Mouse (Mus musculus) hindbrain, embryonic 11.5 days (tissue): ENCODE results near the gene Tap2. TPM values are rescaled to one million over a fixed set of nuclear protein-coding genes. Genes with fewer than 3 reads are reported as not detected.
A peak's percentile ranks its signal among the peaks of the same experiment; 100 is the strongest.

Source experiments
- ATAC-seq: fragments of 200-750 bp; cut with Nextera tagmentation; 2 replicates; pipeline ENCODE4 v1.8.0; 2017; ENCODE audit warnings: mild to moderate bottlenecking, moderate TSS enrichment, moderate library complexity; ENCODE audit not compliant: low FRiP score
- DNase-seq: peaks from one replicate; pipeline ENCODE4 v3.0.0-alpha.2; 2015; ENCODE audit warnings: low spot score
- H3K27ac ChIP-seq: fragments of 300-500 bp; sonication (generic); 2 replicates; pipeline ENCODE4 v1.5.1; 2014; ENCODE audit warnings: mild to moderate bottlenecking, low read depth, low read length
- H3K27me3 ChIP-seq: fragments of 300-500 bp; sonication (generic); 2 replicates; pipeline ENCODE4 v1.6.1; 2014; ENCODE audit warnings: mild to moderate bottlenecking, low read length, moderate library complexity, mixed read lengths; ENCODE audit not compliant: control insufficient read depth, insufficient read depth
- H3K36me3 ChIP-seq: fragments of 300-500 bp; sonication (generic); 2 replicates; pipeline ENCODE4 v1.6.1; 2014; ENCODE audit warnings: mild to moderate bottlenecking, low read length, moderate library complexity, mixed read lengths; ENCODE audit not compliant: control insufficient read depth, insufficient read depth
- H3K4me1 ChIP-seq: fragments of 300-500 bp; sonication (generic); replicated peaks from 2 replicates; pipeline ENCODE4 v1.6.1; 2014; ENCODE audit warnings: low read length, mixed read lengths; ENCODE audit not compliant: control insufficient read depth, insufficient read depth
- H3K4me2 ChIP-seq: fragments of 300-500 bp; sonication (generic); replicated peaks from 2 replicates; pipeline ENCODE4 v1.6.1; 2014; ENCODE audit warnings: mild to moderate bottlenecking, low read depth, low read length
- H3K4me3 ChIP-seq: fragments of 300-500 bp; sonication (generic); 2 replicates; pipeline ENCODE4 v1.5.1; 2014; ENCODE audit warnings: low read depth, low read length
- H3K9ac ChIP-seq: fragments of 300-500 bp; sonication (generic); 2 replicates; pipeline ENCODE4 v1.6.1; 2014; ENCODE audit warnings: low read depth, low read length
- H3K9me3 ChIP-seq: fragments of 300-500 bp; sonication (generic); 2 replicates; pipeline ENCODE4 v1.6.1; 2016; ENCODE audit warnings: low read length; ENCODE audit not compliant: control insufficient read depth
- WGBS: fragments of 180-500 bp; shearing (Covaris S2); extraction: QIAGEN DNeasy Blood & Tissue Kit; methylation state at CpG from one replicate; pipeline ENCODE4 v1.1.7; 2014; 5-methylcytosine and 5-hydroxymethylcytosine counted together
- polyA plus RNA-seq: library from polyadenylated mRNA; unstranded; fragments of >200 nt; fragmentation: Nextera tagmentation; extraction: Ambion mirVana; gene quantifications from 2 replicates; pipeline ENCODE4 v1.2.1, GENCODE M21; 2014

The Tap2 gene
- polyA plus RNA-seq, 1 experiment from 2014 or later, result 0.19 TPM

DNA sequence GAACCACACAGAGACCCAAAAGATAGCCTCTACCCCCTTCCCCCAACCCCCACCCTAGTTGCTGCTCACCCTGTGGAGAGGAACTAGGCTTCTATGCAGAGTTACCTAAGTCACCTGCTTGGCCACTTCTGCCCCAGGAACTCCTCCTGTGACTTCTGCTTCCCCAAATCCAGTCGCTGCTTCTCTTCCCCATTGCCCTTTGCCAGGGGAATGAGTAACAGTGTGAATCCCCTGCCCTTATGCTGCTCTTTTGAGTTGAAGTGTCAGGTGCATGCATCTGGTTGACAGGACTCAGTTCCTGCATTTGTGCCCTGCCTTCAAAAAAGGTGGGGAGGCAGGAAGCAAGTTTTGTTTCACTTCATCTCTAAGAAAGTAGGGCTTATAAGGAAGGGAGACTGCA lies 29.3 kb upstream of the Tap2 start:
- Histone ChIP-seq H3K4me1 (no peaks in the 10 kb centered on the region), H3K27me3 (no peaks in the 10 kb centered on the region), H3K27ac (no peak overlapping the region), H3K9me3 (peaks cover 5% of the 10 kb centered on the region; the same call in 1 of the 2 replicates), H3K4me2 (no peak overlapping the region), H3K36me3 (no peaks in the 10 kb centered on the region), H3K4me3 (no peak overlapping the region), H3K9ac (no peak overlapping the region)
- ATAC-seq (no peak), DNase-seq (no peak)
- WGBS, result 79% methylated on average over 1 of the region's 1 CpGs

DNA sequence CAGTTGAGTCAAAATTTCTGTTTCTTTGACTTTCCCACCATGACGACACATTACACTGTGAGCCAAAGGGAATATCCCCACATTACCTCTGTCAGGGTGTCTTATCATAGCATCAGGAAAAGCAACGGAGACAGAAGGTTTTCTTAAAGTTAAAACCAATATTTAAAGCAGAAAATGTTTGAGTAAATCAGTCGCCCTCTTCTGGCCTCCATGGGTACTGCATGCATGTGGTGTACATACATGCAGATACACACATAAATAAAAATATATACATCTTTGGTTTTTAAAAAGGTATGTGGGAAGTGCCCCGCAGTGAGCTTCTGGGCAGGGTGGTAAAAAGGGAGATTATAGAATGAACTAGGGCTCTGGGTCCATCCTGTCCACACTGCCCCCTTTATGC lies 26.1 kb upstream of the Tap2 start:
- ATAC-seq (no peak), DNase-seq (peak; percentile 21)
- no peak overlapping the region for H3K27ac ChIP-seq
- 67% methylated on average over 4 of the region's 4 CpGs for WGBS
- no peaks in the 10 kb centered on the region; the same call in 1 of the 2 replicates for H3K27me3 ChIP-seq
- no peak overlapping the region for H3K4me3 ChIP-seq
- H3K4me1 ChIP-seq, result no peaks in the 10 kb centered on the region
- no peak overlapping the region for H3K4me2 ChIP-seq
- no peaks in the 10 kb centered on the region for H3K36me3 ChIP-seq
- peaks cover 5% of the 10 kb centered on the region; the same call in 1 of the 2 replicates for H3K9me3 ChIP-seq
- no peak overlapping the region for H3K9ac ChIP-seq

DNA sequence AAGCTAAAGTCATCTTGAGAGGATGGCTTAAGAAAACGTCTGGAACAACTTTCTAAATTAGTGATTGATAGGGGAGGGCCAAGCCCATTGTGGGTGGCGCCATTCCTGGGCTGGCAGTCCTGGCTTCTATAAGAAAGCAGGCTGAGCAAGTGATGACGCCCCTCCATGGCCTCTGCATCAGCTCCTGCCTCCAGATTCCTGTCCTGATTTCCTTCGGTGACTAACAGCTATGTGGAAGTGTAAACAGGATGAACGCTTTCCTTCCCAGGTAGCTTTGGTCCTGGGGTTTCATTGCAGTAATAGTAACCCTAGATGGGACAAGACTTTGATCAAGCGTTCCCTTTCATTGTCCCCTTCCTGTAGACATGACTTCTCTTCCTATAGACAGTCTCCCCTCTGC lies 24.3 kb upstream of the Tap2 start:
- no peak overlapping the region for H3K4me3 ChIP-seq
- ATAC-seq (no peak), DNase-seq (no peak)
- H3K4me2 ChIP-seq, result no peak overlapping the region
- WGBS, result 65% methylated on average over 6 of the region's 6 CpGs
- H3K9me3 ChIP-seq, result peaks cover 5% of the 10 kb centered on the region; the same call in 1 of the 2 replicates
- peaks cover 1% of the 10 kb centered on the region for H3K27me3 ChIP-seq
- no peak overlapping the region for H3K27ac ChIP-seq
- no peak overlapping the region for H3K9ac ChIP-seq
- no peaks in the 10 kb centered on the region for H3K4me1 ChIP-seq
- no peaks in the 10 kb centered on the region for H3K36me3 ChIP-seq

DNA sequence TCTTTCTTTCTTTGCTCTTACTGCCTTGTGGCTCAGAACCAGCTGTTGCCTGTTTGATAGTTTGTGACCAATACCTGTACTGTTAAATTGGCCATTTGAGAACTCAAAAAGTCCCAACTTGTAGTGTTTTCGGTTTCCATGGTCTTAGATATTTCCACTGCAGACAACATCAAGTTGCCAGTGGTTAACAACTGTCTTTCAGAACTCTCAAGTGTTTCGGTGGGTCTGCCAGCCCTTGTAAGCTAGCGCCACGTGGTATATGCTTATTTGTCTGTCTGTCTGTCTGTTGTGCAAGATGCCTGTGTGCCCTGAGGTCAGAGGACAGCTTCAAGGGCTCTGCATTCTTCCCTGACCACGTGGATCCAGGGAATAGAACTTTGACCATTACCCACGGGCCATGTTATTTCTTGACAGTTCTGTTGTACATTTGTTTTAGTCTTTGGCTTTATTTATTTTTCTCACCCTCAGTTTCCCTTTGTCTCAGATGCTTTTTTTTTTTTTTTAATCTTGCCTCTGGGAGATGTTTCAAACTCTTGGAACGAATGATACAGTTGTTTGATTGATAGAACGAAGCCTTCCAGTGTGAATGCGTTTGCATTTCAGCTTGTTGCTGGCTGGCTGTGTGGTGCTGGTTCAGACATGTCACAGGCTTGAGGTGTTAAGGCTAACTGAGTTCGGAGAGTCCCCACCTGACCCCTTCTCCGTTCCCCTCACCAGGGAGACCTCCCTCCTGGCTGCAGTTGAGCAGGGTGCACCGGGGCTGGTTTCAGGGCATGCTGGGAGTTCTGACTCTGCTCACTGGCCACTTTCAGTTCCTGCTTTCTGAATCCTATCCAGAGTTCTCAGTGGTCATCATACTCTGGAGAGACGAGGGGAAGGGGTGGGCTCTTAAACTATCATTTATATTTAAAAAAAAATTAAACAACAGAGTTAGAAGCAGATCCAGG lies 23.1 kb upstream of the Tap2 start:
- ATAC-seq (no peak), DNase-seq (no peak)
- Histone ChIP-seq H3K4me2 (no peak overlapping the region), H3K4me1 (no peaks in the 10 kb centered on the region), H3K27me3 (peaks cover 6% of the 10 kb centered on the region), H3K27ac (no peak overlapping the region), H3K9me3 (peaks cover 5% of the 10 kb centered on the region; the same call in 1 of the 2 replicates), H3K36me3 (no peaks in the 10 kb centered on the region), H3K4me3 (no peak overlapping the region), H3K9ac (no peak overlapping the region)
- WGBS, result 71% methylated on average over 13 of the region's 13 CpGs

DNA sequence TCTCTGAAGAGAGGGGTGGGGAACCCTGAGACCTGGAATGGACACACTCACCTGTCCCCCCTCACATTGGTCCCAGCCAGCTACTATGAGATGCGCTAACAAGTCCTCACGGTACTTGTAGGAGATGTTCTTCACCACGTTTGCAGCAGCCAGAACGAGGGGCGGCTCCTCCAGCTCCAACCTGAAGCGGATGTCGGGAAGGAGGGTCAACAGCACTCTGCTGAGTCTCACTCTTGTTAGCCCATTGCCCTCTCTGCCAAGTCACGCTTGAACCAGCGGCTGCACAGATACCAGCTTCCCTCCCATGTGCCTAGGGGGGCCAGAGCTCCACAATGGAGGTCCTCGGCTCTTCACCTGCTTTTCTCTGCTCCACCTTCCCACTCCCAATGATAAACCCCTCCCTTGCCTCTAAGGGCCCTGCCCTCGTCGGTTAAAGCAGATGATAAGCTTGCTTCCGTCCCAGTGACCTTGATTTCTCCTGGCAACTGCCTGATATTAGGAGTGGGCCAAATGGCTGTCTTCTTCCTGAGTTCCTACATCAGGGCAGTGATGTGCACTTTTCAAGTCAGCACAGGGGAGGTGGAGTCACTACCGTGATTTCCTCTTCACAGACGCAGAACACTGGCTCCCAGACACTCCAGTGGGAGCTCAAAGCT lies 19.6 kb upstream of the Tap2 start:
- H3K9me3 ChIP-seq, result no peaks in the 10 kb centered on the region
- H3K9ac ChIP-seq, result no peak overlapping the region
- no peak for ATAC-seq
- no peaks in the 10 kb centered on the region for H3K36me3 ChIP-seq
- 81% methylated on average over 15 of the region's 15 CpGs for WGBS
- peaks cover 36% of the 10 kb centered on the region for H3K27me3 ChIP-seq
- no peak for DNase-seq
- H3K27ac ChIP-seq, result no peak overlapping the region
- H3K4me1 ChIP-seq, result peaks cover 7% of the 10 kb centered on the region
- no peak overlapping the region for H3K4me3 ChIP-seq
- H3K4me2 ChIP-seq, result no peak overlapping the region

DNA sequence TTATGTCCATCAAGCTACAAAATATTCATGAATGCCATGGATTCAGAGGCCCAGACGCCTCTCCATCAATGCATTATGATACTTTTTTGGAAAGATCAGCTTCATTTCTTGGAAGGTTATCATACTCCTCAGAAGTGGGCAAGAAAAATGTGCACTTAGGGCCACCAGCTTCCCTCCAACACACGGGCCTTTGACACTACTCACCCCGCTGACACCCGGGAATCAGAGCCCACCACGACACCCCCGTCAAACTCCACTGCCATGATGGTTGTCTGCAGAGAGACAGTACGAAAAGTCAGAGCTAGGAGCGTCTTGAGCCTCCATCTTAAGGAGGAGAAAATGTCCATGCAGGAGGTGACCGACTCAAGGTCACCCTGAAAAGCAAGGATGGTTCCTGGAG lies 17.8 kb upstream of the Tap2 start:
- H3K9ac ChIP-seq, result no peak overlapping the region
- no peak for ATAC-seq
- 86% methylated on average over 9 of the region's 9 CpGs for WGBS
- H3K4me3 ChIP-seq, result no peak overlapping the region
- no peak overlapping the region for H3K4me2 ChIP-seq
- no peak overlapping the region for H3K27ac ChIP-seq
- H3K9me3 ChIP-seq, result no peaks in the 10 kb centered on the region
- no peak for DNase-seq
- H3K27me3 ChIP-seq, result peaks cover 49% of the 10 kb centered on the region
- H3K36me3 ChIP-seq, result no peaks in the 10 kb centered on the region
- peaks cover 7% of the 10 kb centered on the region for H3K4me1 ChIP-seq

DNA sequence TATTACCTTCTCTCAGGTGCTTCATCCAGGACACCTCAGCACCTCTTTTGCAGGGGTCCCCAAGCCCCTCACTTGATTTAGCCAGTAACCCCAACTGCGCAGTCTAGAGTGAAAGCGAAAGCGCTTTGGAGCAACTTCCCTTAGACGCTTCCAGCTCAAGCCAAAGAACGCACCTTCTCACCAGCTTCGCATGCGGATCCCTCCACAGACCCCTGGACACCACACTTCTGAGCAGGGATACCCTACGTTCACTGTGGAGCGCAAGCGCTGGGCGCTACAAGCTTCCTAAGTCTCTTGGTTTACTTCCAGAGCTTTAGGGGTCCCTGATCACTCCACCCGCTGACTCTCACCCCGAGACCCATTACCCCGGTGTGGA lies 16.5 kb upstream of the Tap2 start:
- 3% methylated on average over 14 of the region's 14 CpGs for WGBS
- H3K9ac ChIP-seq, result 0 out of 2 replicates have a peak overlapping the region, but pooled peaks have one; percentile 4
- H3K9me3 ChIP-seq, result no peaks in the 10 kb centered on the region
- H3K4me3 ChIP-seq, result peak overlapping the region; percentile 36
- H3K27me3 ChIP-seq, result peaks cover 49% of the 10 kb centered on the region
- H3K27ac ChIP-seq, result no peak overlapping the region
- no peak for DNase-seq
- no peak; the same call in 1 of the 2 replicates for ATAC-seq
- H3K4me2 ChIP-seq, result peak overlapping the region; percentile 78
- no peaks in the 10 kb centered on the region for H3K36me3 ChIP-seq
- H3K4me1 ChIP-seq, result peaks cover 7% of the 10 kb centered on the region

DNA sequence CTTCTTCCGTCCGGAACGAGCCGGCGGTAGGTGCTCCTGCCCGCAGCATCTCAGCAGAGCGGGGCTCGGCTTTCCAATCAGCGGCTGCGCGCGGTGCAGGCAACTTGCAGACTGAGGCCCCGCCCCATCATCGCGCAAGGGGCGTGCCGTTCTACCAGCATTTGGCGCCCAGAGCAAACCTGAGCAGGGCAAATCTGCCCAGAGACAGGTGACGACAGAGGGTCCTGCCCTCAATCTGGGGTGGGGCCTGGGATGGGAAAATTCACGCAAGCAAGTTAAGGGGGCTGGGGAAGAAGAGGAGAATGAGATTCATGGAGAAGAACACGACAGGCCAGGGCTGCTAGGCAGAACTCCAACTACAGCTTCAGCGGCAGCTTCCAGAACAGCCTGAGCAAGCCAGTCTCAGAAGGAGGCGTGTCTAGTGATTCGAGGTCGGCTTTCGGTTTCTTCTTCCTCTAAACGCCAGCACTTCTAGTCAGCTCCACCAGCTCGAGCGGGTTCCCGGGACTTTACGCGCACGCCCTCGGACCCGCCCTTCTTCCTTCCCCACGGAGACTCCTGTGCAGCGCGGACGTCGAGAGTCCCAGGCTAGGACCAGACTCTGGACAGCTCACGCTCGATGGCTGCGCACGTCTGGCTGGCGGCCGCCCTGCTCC lies 15.9 kb upstream of the Tap2 start, which contains the start of the genes Tap1 and Psmb9:
Gene Tap1 (plus strand): TSS at position 293 of the 656 bp plus-strand sequence.
Gene Psmb9 (minus strand): TSS at position 504 of the 656 bp plus-strand sequence.
- peak within 1 kb of the TSS; percentile 78 for H3K4me2 ChIP-seq
- H3K9me3 ChIP-seq, result no peaks in the 10 kb centered on the region
- DNase-seq, result peak; percentile 92
- H3K9ac ChIP-seq, result peak within 1 kb of the TSS; percentile 23; the same call in 1 of the 2 replicates
- H3K27ac ChIP-seq, result no peak within 1 kb of the TSS
- H3K36me3 ChIP-seq, result no peaks in the 10 kb centered on the region
- peaks cover 7% of the 10 kb centered on the region for H3K4me1 ChIP-seq
- H3K4me3 ChIP-seq, result peak within 1 kb of the TSS; percentile 36
- H3K27me3 ChIP-seq, result peaks cover 49% of the 10 kb centered on the region
- WGBS, result under 1% methylated on average over 46 of the region's 46 CpGs
- ATAC-seq, result peak; percentile 90
